Mouse (Mus musculus): ENCODE data around the gene Igf2r. TPM values are rescaled to one million over a fixed set of nuclear protein-coding genes. Genes with fewer than 3 reads are reported as not detected.

Gene Igf2r
- 11.0 and 11.2 TPM in 2 replicates for polyA plus RNA-seq (2015; fragmentation: Nextera tagmentation; extraction: Ambion mirVana)

- Histone ChIP-seq H3K4me3 (replicated peaks) (peak within 1 kb of the TSS; percentile 87), H3K9ac (replicated peaks) (peak within 1 kb of the TSS; percentile 90), H3K9me3 (no peaks in the 10 kb centered on the region), H3K4me1 (replicated peaks) (peaks cover 31% of the 10 kb centered on the region), H3K4me2 (replicated peaks) (peak within 1 kb of the TSS; percentile 86), H3K27me3 (peaks cover 13% of the 10 kb centered on the region; the same call in 1 of the 2 replicates), H3K36me3 (no peaks in the 10 kb centered on the region), H3K27ac (peak within 1 kb of the TSS; percentile 86)
- 2% methylated on average over 65 of the region's 67 CpGs for WGBS
- ATAC-seq = peak; percentile 93
Measured at GRCm38 (mm10) chr17:12769380-12769921, at the start of gene Igf2r. TSS of gene Igf2r (minus strand) at chr17:12769664.

GRCm38 (mm10) chr17:12815885-12816284, 46.4 kb upstream of the Igf2r start:
- H3K9ac ChIP-seq (replicated peaks) = no peak overlapping the region
- no peak for ATAC-seq
- H3K27ac ChIP-seq = no peak overlapping the region
- no peaks in the 10 kb centered on the region for H3K9me3 ChIP-seq
- no peaks in the 10 kb centered on the region for H3K36me3 ChIP-seq
- no peaks in the 10 kb centered on the region for H3K27me3 ChIP-seq
- 83% methylated on average over 4 of the region's 4 CpGs for WGBS
- H3K4me3 ChIP-seq (replicated peaks) = no peak overlapping the region
- H3K4me1 ChIP-seq (replicated peaks) = no peaks in the 10 kb centered on the region
- H3K4me2 ChIP-seq (replicated peaks) = no peak overlapping the region

- no peaks in the 10 kb centered on the region for H3K36me3 ChIP-seq
- H3K27ac ChIP-seq = no peak overlapping the region
- no peak overlapping the region for H3K4me3 ChIP-seq (replicated peaks)
- no peak overlapping the region for H3K9ac ChIP-seq (replicated peaks)
- WGBS = 87% methylated on average over 3 of the region's 3 CpGs
- H3K27me3 ChIP-seq = no peaks in the 10 kb centered on the region
- no peaks in the 10 kb centered on the region for H3K9me3 ChIP-seq
- no peak overlapping the region for H3K4me2 ChIP-seq (replicated peaks)
- peaks cover 9% of the 10 kb centered on the region; the same call in 1 of the 2 replicates for H3K4me1 ChIP-seq (replicated peaks)
- no peak for ATAC-seq
Measured at GRCm38 (mm10) chr17:12814502-12814901, 45.0 kb upstream of the Igf2r start.

DNA sequence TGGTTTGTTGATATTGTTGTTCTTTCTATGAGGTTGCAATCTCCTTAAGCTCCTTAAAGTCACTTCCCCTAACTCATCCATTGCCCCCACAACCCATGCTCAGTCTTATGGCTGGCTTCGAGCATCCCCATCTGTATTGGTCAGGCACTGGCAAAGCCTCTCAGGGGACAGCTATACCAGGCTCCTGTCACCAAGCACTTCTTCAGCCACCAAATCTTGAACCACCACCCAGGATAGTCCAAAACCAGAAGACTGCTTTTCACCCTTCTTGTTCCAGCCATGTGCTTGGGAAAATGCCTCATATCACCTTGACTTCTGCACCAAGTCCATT, 41.5 kb upstream of the Igf2r start:
- WGBS = 100% methylated on average over 1 of the region's 1 CpGs
- no peaks in the 10 kb centered on the region for H3K36me3 ChIP-seq
- no peaks in the 10 kb centered on the region for H3K27me3 ChIP-seq
- no peak overlapping the region for H3K9ac ChIP-seq (replicated peaks)
- peak; percentile 60 for ATAC-seq
- H3K27ac ChIP-seq = no peak overlapping the region
- H3K4me1 ChIP-seq (replicated peaks) = peaks cover 9% of the 10 kb centered on the region; the same call in 1 of the 2 replicates
- no peaks in the 10 kb centered on the region for H3K9me3 ChIP-seq
- H3K4me3 ChIP-seq (replicated peaks) = no peak overlapping the region
- H3K4me2 ChIP-seq (replicated peaks) = no peak overlapping the region

DNA sequence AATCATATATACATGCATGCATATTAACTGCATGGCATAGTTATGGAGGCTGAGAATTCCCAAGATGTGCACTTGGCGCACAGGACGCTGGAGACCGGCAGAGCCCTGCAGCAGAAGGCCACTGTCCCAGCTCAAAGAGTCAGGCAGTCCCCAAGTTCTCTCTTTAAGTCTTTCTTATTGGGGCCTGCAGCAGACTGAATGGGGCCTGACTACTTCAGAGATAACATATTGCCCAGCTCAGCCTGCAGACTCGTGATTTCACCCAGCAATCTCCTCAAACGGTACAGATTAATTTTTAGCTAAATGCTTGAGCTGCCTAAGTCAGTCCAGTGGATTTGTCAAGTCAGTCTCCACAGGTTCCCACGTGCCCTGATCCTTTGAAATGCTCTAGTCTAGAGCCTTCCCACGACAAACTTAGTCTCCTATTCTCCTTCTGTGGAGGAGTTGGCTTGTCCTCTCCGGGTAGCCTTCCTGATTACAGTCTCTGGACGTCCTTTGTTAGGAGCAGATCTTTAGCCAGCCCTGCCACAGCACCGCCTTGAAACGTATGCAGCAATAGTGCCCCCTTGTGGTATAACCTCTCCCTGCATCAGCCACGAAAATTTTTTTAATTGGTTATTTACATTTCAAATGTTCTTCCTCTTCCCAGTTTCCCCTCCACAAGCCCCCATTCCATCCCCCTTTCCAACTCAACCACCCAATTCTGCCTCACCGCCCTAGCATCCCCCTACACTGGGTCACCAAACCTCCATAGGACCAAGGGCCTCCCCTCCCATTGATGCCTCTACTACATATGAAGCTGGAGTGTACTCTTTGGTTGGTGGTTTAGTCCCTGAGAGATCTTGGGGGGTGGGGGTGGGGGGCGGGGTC, 40.9 kb upstream of the Igf2r start:
- Histone ChIP-seq H3K4me2 (replicated peaks) (no peak overlapping the region), H3K4me1 (replicated peaks) (peaks cover 9% of the 10 kb centered on the region; the same call in 1 of the 2 replicates), H3K9me3 (no peaks in the 10 kb centered on the region), H3K27me3 (no peaks in the 10 kb centered on the region), H3K4me3 (replicated peaks) (no peak overlapping the region), H3K27ac (no peak overlapping the region), H3K36me3 (no peaks in the 10 kb centered on the region), H3K9ac (replicated peaks) (0 out of 2 replicates have a peak overlapping the region, but pooled peaks have one; percentile 19)
- 27% methylated on average over 14 of the region's 14 CpGs for WGBS
- ATAC-seq = peak; percentile 93

GRCm38 (mm10) chr17:12808851-12809250, 39.4 kb upstream of the Igf2r start:
- no peaks in the 10 kb centered on the region for H3K27me3 ChIP-seq
- no peaks in the 10 kb centered on the region for H3K9me3 ChIP-seq
- ATAC-seq = no peak
- 90% methylated on average over 6 of the region's 6 CpGs for WGBS
- H3K4me1 ChIP-seq (replicated peaks) = peaks cover 9% of the 10 kb centered on the region; the same call in 1 of the 2 replicates
- no peak overlapping the region for H3K27ac ChIP-seq
- H3K4me3 ChIP-seq (replicated peaks) = no peak overlapping the region
- H3K36me3 ChIP-seq = no peaks in the 10 kb centered on the region
- H3K4me2 ChIP-seq (replicated peaks) = no peak overlapping the region
- no peak overlapping the region for H3K9ac ChIP-seq (replicated peaks)

GRCm38 (mm10) chr17:12804584-12805445, 35.4 kb upstream of the Igf2r start:
- ATAC-seq = no peak
- H3K9ac ChIP-seq (replicated peaks) = no peak overlapping the region
- H3K36me3 ChIP-seq = no peaks in the 10 kb centered on the region
- H3K4me2 ChIP-seq (replicated peaks) = no peak overlapping the region
- no peak overlapping the region for H3K4me3 ChIP-seq (replicated peaks)
- no peaks in the 10 kb centered on the region for H3K4me1 ChIP-seq (replicated peaks)
- no peak overlapping the region for H3K27ac ChIP-seq
- H3K27me3 ChIP-seq = no peaks in the 10 kb centered on the region
- H3K9me3 ChIP-seq = no peaks in the 10 kb centered on the region

DNA sequence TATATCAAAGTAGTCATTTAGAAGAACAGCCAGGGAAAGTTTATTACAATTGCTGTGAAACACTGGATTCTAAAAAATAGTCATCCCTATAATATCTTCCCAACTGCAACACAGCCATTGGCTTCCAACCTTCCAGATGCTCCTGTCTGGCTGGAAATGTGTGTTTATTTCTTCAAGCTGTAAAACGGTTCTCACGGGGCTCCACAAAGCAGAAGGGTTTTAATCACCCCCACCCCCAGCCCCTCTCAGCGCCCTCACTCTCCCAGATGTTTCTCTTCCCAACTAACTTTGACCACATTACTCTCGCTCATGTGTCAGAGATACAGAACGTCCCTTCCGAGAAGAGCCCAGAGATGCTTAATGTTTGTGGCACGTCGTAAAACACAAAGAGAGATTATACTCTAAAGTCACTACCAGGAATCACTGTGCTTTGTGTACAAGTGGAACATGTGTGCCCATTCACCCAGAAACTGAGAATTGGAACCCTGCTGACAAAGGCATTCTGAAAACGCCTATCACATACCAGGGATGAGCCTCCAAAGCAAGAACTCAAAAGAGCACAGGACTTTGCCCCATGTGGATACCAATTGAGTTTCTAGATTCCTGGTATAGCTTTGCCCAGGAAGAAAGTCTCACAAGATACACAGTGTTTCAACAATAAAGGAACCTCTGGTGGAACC, 32.5 kb upstream of the Igf2r start:
- Histone ChIP-seq H3K9ac (replicated peaks) (no peak overlapping the region), H3K27ac (no peak overlapping the region), H3K9me3 (no peaks in the 10 kb centered on the region), H3K4me1 (replicated peaks) (no peaks in the 10 kb centered on the region), H3K4me3 (replicated peaks) (no peak overlapping the region), H3K36me3 (no peaks in the 10 kb centered on the region), H3K27me3 (no peaks in the 10 kb centered on the region), H3K4me2 (replicated peaks) (no peak overlapping the region)
- 62% methylated on average over 9 of the region's 9 CpGs for WGBS
- no peak for ATAC-seq

DNA sequence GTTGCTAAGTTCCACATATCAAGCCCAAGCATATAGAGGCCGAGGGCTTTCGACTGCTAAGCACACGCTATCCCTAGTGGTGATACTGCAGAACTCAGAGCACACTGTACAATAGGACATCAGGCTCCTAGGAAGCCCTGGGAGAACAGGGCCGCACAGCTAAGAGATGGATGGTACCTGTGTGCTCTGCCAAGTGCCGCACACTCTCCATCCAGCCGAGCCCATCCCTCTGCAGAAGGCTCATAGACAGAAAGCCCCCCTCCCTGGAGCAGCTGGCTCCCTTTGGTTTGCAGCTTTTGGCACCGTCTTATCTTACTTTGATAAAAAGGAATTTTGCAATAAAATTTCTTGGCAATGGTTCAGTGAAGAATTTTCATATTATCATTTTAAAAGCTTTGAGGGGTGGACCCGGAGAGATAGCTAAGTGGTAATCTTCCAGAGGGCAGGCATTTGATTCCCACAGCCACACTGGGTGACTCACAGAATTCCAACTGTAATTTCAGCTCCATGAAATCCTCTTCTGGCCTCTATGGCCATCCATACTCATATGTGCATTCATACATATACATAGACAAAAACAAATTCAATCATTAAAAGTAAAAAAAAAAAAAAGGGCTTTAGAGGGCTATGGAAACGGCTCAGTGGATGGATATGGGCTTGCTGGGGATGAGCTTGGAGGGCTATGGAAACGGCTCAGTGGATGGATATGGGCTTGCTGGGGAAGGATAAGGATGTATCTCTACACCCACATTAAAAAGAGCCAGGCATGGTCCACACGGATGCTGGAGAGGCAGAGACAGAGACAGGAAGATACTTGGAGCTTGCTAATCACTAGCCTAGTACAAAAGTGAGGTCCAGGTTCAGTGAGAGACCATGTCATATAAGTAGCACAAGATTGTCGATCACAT, 30.2 kb upstream of the Igf2r start:
- no peak overlapping the region for H3K9ac ChIP-seq (replicated peaks)
- 89% methylated on average over 12 of the region's 12 CpGs for WGBS

GRCm38 (mm10) chr17:12798571-12798970, 29.1 kb upstream of the Igf2r start:
- H3K9ac ChIP-seq (replicated peaks) = no peak overlapping the region
- WGBS = 88% methylated on average over 3 of the region's 3 CpGs
- H3K27ac ChIP-seq = no peak overlapping the region
- no peak for ATAC-seq
- H3K4me1 ChIP-seq (replicated peaks) = no peaks in the 10 kb centered on the region
- no peaks in the 10 kb centered on the region for H3K9me3 ChIP-seq
- H3K4me2 ChIP-seq (replicated peaks) = no peak overlapping the region
- no peaks in the 10 kb centered on the region for H3K27me3 ChIP-seq
- H3K4me3 ChIP-seq (replicated peaks) = no peak overlapping the region
- H3K36me3 ChIP-seq = no peaks in the 10 kb centered on the region

More for the DNA sequence above, 30.2 kb upstream of the Igf2r start:
- H3K27me3 ChIP-seq = no peaks in the 10 kb centered on the region
- ATAC-seq = no peak
- H3K36me3 ChIP-seq = no peaks in the 10 kb centered on the region
- no peak overlapping the region for H3K4me3 ChIP-seq (replicated peaks)
- no peak overlapping the region for H3K4me2 ChIP-seq (replicated peaks)
- no peaks in the 10 kb centered on the region for H3K4me1 ChIP-seq (replicated peaks)
- no peak overlapping the region for H3K27ac ChIP-seq
- H3K9me3 ChIP-seq = no peaks in the 10 kb centered on the region

Measured in midbrain, embryonic 13.5 days (tissue).